Mouse (Mus musculus): ENCODE results near the gene Evi5.

Gene Evi5

GRCm38 (mm10) chr5:107873330-107873729 lies 1.6 kb downstream of the Evi5 start:
- DNase-seq (ENCODE audit: low read depth, low spot score), result no peak

GRCm38 (mm10) chr5:107869701-107870100 lies 5.2 kb downstream of the Evi5 start:
- no peak for DNase-seq (ENCODE audit: low read depth, low spot score)

- peak; percentile 65 for DNase-seq (ENCODE audit: low read depth, low spot score)
Measured at GRCm38 (mm10) chr5:107868905-107869424, 5.9 kb downstream of the Evi5 start.

GRCm38 (mm10) chr5:107867970-107868904 lies 6.7 kb downstream of the Evi5 start:
- DNase-seq (ENCODE audit: low read depth, low spot score), result no peak

GRCm38 (mm10) chr5:107866127-107867126 lies 8.5 kb downstream of the Evi5 start:
- DNase-seq (ENCODE audit: low read depth, low spot score), result no peak

- no peak for DNase-seq (ENCODE audit: low read depth, low spot score)
Measured at GRCm38 (mm10) chr5:107863971-107864370, 10.9 kb downstream of the Evi5 start.

- DNase-seq (ENCODE audit: low read depth, low spot score), result no peak
Measured at GRCm38 (mm10) chr5:107858963-107859362, 15.9 kb downstream of the Evi5 start.

- DNase-seq (ENCODE audit: low read depth, low spot score), result no peak
Measured at GRCm38 (mm10) chr5:107855546-107855945, 19.4 kb downstream of the Evi5 start.

GRCm38 (mm10) chr5:107854556-107854955 lies 20.4 kb downstream of the Evi5 start:
- DNase-seq (ENCODE audit: low read depth, low spot score), result no peak

GRCm38 (mm10) chr5:107853807-107854206 lies 21.1 kb downstream of the Evi5 start:
- DNase-seq (ENCODE audit: low read depth, low spot score), result no peak

GRCm38 (mm10) chr5:107848964-107849363 lies 25.9 kb downstream of the Evi5 start:
- DNase-seq (ENCODE audit: low read depth, low spot score), result no peak

GRCm38 (mm10) chr5:107847817-107848216 lies 27.1 kb downstream of the Evi5 start:
- DNase-seq (ENCODE audit: low read depth, low spot score), result no peak

GRCm38 (mm10) chr5:107847349-107847748 lies 27.6 kb downstream of the Evi5 start:
- DNase-seq (ENCODE audit: low read depth, low spot score), result no peak

- no peak for DNase-seq (ENCODE audit: low read depth, low spot score)
Measured at GRCm38 (mm10) chr5:107840549-107841238, 34.2 kb downstream of the Evi5 start.

GRCm38 (mm10) chr5:107838891-107839644 lies 35.8 kb downstream of the Evi5 start:
- no peak for DNase-seq (ENCODE audit: low read depth, low spot score)

GRCm38 (mm10) chr5:107834287-107834686 lies 40.6 kb downstream of the Evi5 start:
- DNase-seq (ENCODE audit: low read depth, low spot score), result no peak

GRCm38 (mm10) chr5:107831351-107831750 lies 43.6 kb downstream of the Evi5 start:
- no peak for DNase-seq (ENCODE audit: low read depth, low spot score)

GRCm38 (mm10) chr5:107829998-107830560 lies 44.8 kb downstream of the Evi5 start, which contains the start of gene Ube2d2b:
Ube2d2b (plus strand) TSS chr5:107830099.
- DNase-seq (ENCODE audit: low read depth, low spot score), result no peak

GRCm38 (mm10) chr5:107822521-107822920 lies 52.4 kb downstream of the Evi5 start:
- no peak for DNase-seq (ENCODE audit: low read depth, low spot score)

- no peak for DNase-seq (ENCODE audit: low read depth, low spot score)
Measured at GRCm38 (mm10) chr5:107814651-107815050, 60.3 kb downstream of the Evi5 start.
